Mouse (Mus musculus) thymus, adult 2 months (tissue): ENCODE results near the gene Wdr11.

Experiments
- CTCF ChIP-seq: fragments of 200-500 bp; IDR thresholded peaks from 2 replicates; pipeline ENCODE4 v1.5.1; 2012; ENCODE audit warnings: mild to moderate bottlenecking, control low read depth, low read length, moderate library complexity, borderline replicate concordance; ENCODE audit not compliant: control insufficient read depth, poor library complexity, insufficient read depth; ENCODE audit errors: extremely low read depth
- POLR2A ChIP-seq: fragments of 200-500 bp; IDR thresholded peaks from 2 replicates; pipeline ENCODE4 v1.6.1; 2012; ENCODE audit warnings: mild to moderate bottlenecking, low read length, control low read depth, moderate library complexity; ENCODE audit not compliant: control insufficient read depth, poor library complexity, insufficient read depth; ENCODE audit errors: extremely low read depth

DNA sequence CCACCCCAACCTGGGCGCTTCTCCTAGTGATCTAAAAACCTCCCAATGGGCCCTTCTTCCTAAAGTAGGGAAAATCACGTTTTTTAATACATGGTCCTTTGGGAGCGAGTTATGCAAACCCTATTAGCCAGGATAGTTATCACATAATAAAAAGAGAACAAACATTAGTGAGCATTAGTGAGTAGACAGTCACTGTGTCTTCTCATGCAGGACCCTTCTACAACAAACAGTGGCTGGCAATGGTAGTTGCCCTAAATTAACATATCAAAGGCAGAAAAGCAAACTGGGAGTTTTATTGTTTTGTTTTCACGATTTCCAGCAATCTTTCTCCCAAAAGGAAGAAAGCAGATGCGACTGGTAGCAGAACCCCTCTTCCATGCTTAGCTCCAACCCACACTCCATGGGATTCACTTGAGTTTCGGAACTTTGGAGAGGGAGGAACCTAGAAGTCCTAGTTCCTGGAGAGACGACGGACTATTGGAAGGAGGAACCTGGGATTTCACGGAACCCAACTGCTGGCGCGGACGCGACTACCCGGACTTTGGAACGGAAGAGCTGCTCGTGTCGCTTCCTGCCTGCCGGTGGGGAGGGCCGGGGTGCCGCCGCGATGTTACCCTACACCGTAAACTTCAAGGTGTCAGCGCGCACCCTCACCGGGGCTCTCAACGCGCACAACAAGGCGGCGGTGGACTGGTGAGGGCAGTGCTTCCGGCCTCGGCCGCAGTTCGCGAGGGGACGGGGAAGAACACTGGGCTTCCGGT lies at the start of gene Wdr11:
- TF ChIP-seq POLR2A (peak; percentile 41; the same call in 1 of the 2 replicates), CTCF (0 out of 2 replicates have a peak, but pooled peaks have one; percentile 23)
